17 mouse cellular contexts compared by ENCODE assay signal in the genomic region with DNA sequence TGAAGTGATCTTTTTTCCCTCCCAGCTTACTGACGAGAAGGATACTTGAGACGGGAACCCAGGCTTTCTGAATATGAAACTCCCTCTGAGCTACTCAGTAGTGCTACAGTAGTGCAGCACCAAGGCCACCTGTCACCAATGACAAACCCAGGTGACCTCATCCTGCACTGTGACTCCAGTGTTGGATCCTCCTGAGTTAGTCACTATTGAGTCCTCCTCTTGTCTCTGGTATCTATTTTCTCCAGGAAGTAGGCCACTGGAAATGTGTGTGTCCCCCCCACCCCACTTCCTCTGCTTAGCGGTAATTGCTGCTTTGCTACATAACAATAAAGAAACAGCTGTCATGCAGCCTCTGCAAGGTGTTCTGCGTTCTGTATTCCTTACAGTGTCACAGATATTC. TPM values are rescaled to one million over a fixed set of nuclear protein-coding genes. Genes with fewer than 3 reads are reported as not detected.
A peak's percentile ranks its signal among the peaks of the same experiment; 100 is the strongest.
DNase-seq lines count a peak whose midpoint lies in the region; ATAC-seq lines count a peak whose summit lies in the region.
"Had no signal": no experiment of that assay in that cellular context is flagged by ENCODE, and none has a peak within 500 bp of the region (broad histone marks: within the 10 kb centered on the region; RNA-seq: fewer than 3 reads in every experiment).

No protein-coding gene starts in this region.

- H3K9ac ChIP-seq in embryonic facial prominence, embryonic 14.5 days (ENCODE audit: low read depth, low read length), result no peak overlapping the region
- no peak overlapping the region for H3K9ac ChIP-seq in forebrain, embryonic 13.5 days
- H3K9ac ChIP-seq: embryonic facial prominence, embryonic 13.5 days; hindbrain, embryonic 12.5 days; liver, embryonic 13.5 days; neural tube, embryonic 12.5 days had no signal

- H3K27me3 ChIP-seq in embryonic facial prominence, embryonic 14.5 days (replicated peaks; ENCODE audit: control insufficient read depth, insufficient read depth, low read length), result no peaks in the 10 kb centered on the region
- no peaks in the 10 kb centered on the region for H3K27me3 ChIP-seq in embryonic facial prominence, embryonic 10.5 days (replicated peaks; ENCODE audit: low read depth, poor library complexity, severe bottlenecking)
- no peaks in the 10 kb centered on the region for H3K27me3 ChIP-seq in forebrain, embryonic 13.5 days
- H3K27me3 ChIP-seq: embryonic facial prominence, embryonic 13.5 days; hindbrain, embryonic 12.5 days; liver, embryonic 13.5 days; neural tube, embryonic 12.5 days had no signal

- H3K4me2 ChIP-seq in embryonic facial prominence, embryonic 14.5 days (ENCODE audit: low read depth, low read length), result no peak overlapping the region
- no peak overlapping the region for H3K4me2 ChIP-seq in forebrain, embryonic 13.5 days
- H3K4me2 ChIP-seq: embryonic facial prominence, embryonic 13.5 days; hindbrain, embryonic 12.5 days; liver, embryonic 13.5 days; neural tube, embryonic 12.5 days had no signal

- no peak overlapping the region for H3K27ac ChIP-seq in embryonic facial prominence, embryonic 14.5 days (replicated peaks; ENCODE audit: low read depth, low read length)
- no peak overlapping the region for H3K27ac ChIP-seq in embryonic facial prominence, embryonic 10.5 days (replicated peaks)
- no peak overlapping the region for H3K27ac ChIP-seq in forebrain, embryonic 13.5 days
- H3K27ac ChIP-seq: embryonic facial prominence, embryonic 13.5 days; forebrain, embryonic 10.5 days; hindbrain, embryonic 12.5 days; limb, embryonic 10.5 days; liver, embryonic 13.5 days; neural tube, embryonic 12.5 days had no signal

- no peak for DNase-seq in embryonic facial prominence, embryonic 14.5 days (ENCODE audit: low spot score)
- no peak for DNase-seq in embryonic facial prominence, embryonic 10.5 days (ENCODE audit: low spot score)
- peak; percentile 32 for DNase-seq in 416B (ENCODE audit: low read depth)
- peak; percentile 68 for DNase-seq in adrenal gland, postnatal 14 days
- no peak for DNase-seq in urinary bladder, postnatal 36 days (ENCODE audit: low spot score in 2 of 2)
- no peak for DNase-seq in layer of hippocampus, adult 18-20 months (ENCODE audit: low spot score in 2 of 2)
- DNase-seq: cerebellum, postnatal 25 days; kidney, postnatal 36 days; liver, embryonic 13.5 days had no signal

- peak; percentile 65; the same call in 1 of the 2 replicates for ATAC-seq in embryonic facial prominence, embryonic 14.5 days (ENCODE audit: low read depth)
- peak; percentile 51 for ATAC-seq in megakaryocyte progenitor cell, adult 5-6 weeks (replicated peaks; ENCODE audit: poor library complexity)
- ATAC-seq in forebrain, embryonic 13.5 days, result no peak
- ATAC-seq: intestine, postnatal 0 days had no signal

- no peak overlapping the region for H3K4me3 ChIP-seq in embryonic facial prominence, embryonic 14.5 days (ENCODE audit: low read depth, low read length)
- no peak overlapping the region for H3K4me3 ChIP-seq in embryonic facial prominence, embryonic 10.5 days
- no peak overlapping the region for H3K4me3 ChIP-seq in forebrain, embryonic 13.5 days
- H3K4me3 ChIP-seq: embryonic facial prominence, embryonic 13.5 days; forebrain, embryonic 10.5 days; hindbrain, embryonic 12.5 days; limb, embryonic 10.5 days; liver, embryonic 13.5 days; neural tube, embryonic 12.5 days had no signal

- H3K4me1 ChIP-seq in embryonic facial prominence, embryonic 14.5 days (ENCODE audit: control insufficient read depth, insufficient read depth, low read length), result 0 out of 2 replicates have a peak, but pooled peaks cover 3% of the 10 kb centered on the region
- peaks cover 9% of the 10 kb centered on the region for H3K4me1 ChIP-seq in embryonic facial prominence, embryonic 10.5 days
- peaks cover 7% of the 10 kb centered on the region; the same call in 1 of the 2 replicates for H3K4me1 ChIP-seq in forebrain, embryonic 13.5 days
- H3K4me1 ChIP-seq: forebrain, embryonic 10.5 days; hindbrain, embryonic 12.5 days; neural tube, embryonic 12.5 days had no signal

- WGBS in embryonic facial prominence, embryonic 14.5 days, result 57% methylated on average over 4 of the region's 4 CpGs
- WGBS in embryonic facial prominence, embryonic 10.5 days, result 82% methylated on average over 4 of the region's 4 CpGs
- WGBS in forebrain, embryonic 13.5 days, result 81% methylated on average over 4 of the region's 4 CpGs

- no peaks in the 10 kb centered on the region for H3K9me3 ChIP-seq in embryonic facial prominence, embryonic 14.5 days (ENCODE audit: control insufficient read depth, low read length)
- no peaks in the 10 kb centered on the region for H3K9me3 ChIP-seq in embryonic facial prominence, embryonic 10.5 days
- H3K9me3 ChIP-seq in forebrain, embryonic 13.5 days (replicated peaks), result no peaks in the 10 kb centered on the region
- H3K9me3 ChIP-seq: embryonic facial prominence, embryonic 13.5 days; forebrain, embryonic 10.5 days; hindbrain, embryonic 12.5 days; limb, embryonic 10.5 days; liver, embryonic 13.5 days; neural tube, embryonic 12.5 days had no signal

- H3K36me3 ChIP-seq in embryonic facial prominence, embryonic 14.5 days (ENCODE audit: control insufficient read depth, insufficient read depth, low read length), result no peaks in the 10 kb centered on the region
- H3K36me3 ChIP-seq in embryonic facial prominence, embryonic 10.5 days (replicated peaks), result no peaks in the 10 kb centered on the region
- no peaks in the 10 kb centered on the region for H3K36me3 ChIP-seq in forebrain, embryonic 13.5 days (ENCODE audit: poor library complexity, severe bottlenecking)
- H3K36me3 ChIP-seq: embryonic facial prominence, embryonic 13.5 days; forebrain, embryonic 10.5 days; hindbrain, embryonic 12.5 days; limb, embryonic 10.5 days; liver, embryonic 13.5 days; neural tube, embryonic 12.5 days had no signal

RNA-seq across cellular contexts. Expression of gene Zfp326, which starts 27.1 kb away (rescaled TPM):
- 32.6 and 34.6 TPM in 2 replicates for polyA plus RNA-seq in embryonic facial prominence, embryonic 14.5 days (2014; fragmentation: Nextera tagmentation; extraction: Ambion mirVana)
- 53.4 and 56.2 TPM in 2 replicates for polyA plus RNA-seq in embryonic facial prominence, embryonic 10.5 days (2016; fragmentation: Nextera tagmentation; extraction: Ambion mirVana)
- 29.8 and 30.5 TPM in 2 replicates for total RNA-seq in adrenal gland, postnatal 14 days (2021)
- total RNA-seq in megakaryocyte progenitor cell, adult 5-6 weeks (2015), result 33.9 and 38.5 TPM in 2 replicates
- 26.1 and 37.4 TPM in 2 replicates for total RNA-seq in megakaryocyte progenitor cell, adult 5-6 weeks (2017)
- 68.0 and 69.9 TPM in 2 replicates for polyA plus RNA-seq in forebrain, embryonic 13.5 days (2015; fragmentation: Nextera tagmentation; extraction: Ambion mirVana)
- 10 to 100 TPM; 34.2 to 34.6 TPM for total RNA-seq in layer of hippocampus, adult 18-20 months (2021)

Comparison
In these comparisons a context has a peak if more than half of its experiments do, and no peak if none do; other contexts are left out.
1. DNase-seq: peak in 416B (single experiment) and adrenal gland, postnatal 14 days (single experiment); none in embryonic facial prominence, embryonic 14.5 days (single experiment), embryonic facial prominence, embryonic 10.5 days (single experiment), urinary bladder, postnatal 36 days (0 of 2) and layer of hippocampus, adult 18-20 months (0 of 2).